Mouse (Mus musculus) kidney, postnatal 25 days (tissue): ENCODE results near the gene Bckdk.
"Not testable (repeated sequence)": the region's sequence is repeated elsewhere in the genome, so short reads cannot be mapped to it uniquely, and the experiment has no call there.

Source experiments
- DNase-seq, 2 experiments: peaks; one replicate each; pipeline ENCODE4 v3.0.0; 2021; ENCODE audit warnings: mixed read lengths in 2 of 2

The Bckdk gene

GRCm38 (mm10) chr7:127903971-127904796 is at the start of gene Bckdk:
Gene Bckdk (plus strand): TSS chr7:127904082.
- peak; percentile 80 to 90 for DNase-seq

GRCm38 (mm10) chr7:127858258-127858657 is 45.6 kb upstream of the Bckdk start:
- DNase-seq, result peak in 1 of 2 experiments; percentile 11

GRCm38 (mm10) chr7:127866434-127866833 is 37.4 kb upstream of the Bckdk start:
- no peak for DNase-seq

- DNase-seq, result no peak
These were observed 36.2 kb upstream of the Bckdk start for GRCm38 (mm10) chr7:127867641-127868040.

- DNase-seq, result no peak
These were observed 34.6 kb upstream of the Bckdk start for GRCm38 (mm10) chr7:127869149-127869810.

- DNase-seq, result no peak
These were observed 33.6 kb upstream of the Bckdk start for GRCm38 (mm10) chr7:127870136-127870821.

GRCm38 (mm10) chr7:127874812-127875626 is 28.9 kb upstream of the Bckdk start:
- DNase-seq, result no peak

- DNase-seq, result peak; percentile 91 to 96
These were observed 28.3 kb upstream of the Bckdk start for GRCm38 (mm10) chr7:127875627-127876001.

- DNase-seq, result peak; percentile 78 to 90
These were observed 27.8 kb upstream of the Bckdk start, which contains the start of gene Zfp646 for GRCm38 (mm10) chr7:127876041-127876466. Gene Zfp646 (plus strand): TSS chr7:127876221.

GRCm38 (mm10) chr7:127876467-127877348 is 27.2 kb upstream of the Bckdk start, which contains the start of gene Zfp668:
Gene Zfp668 (minus strand): TSS chr7:127876828.
- peak; percentile 93 to 95 for DNase-seq

GRCm38 (mm10) chr7:127879301-127879700 is 24.6 kb upstream of the Bckdk start:
- peak in 1 of 2 experiments; percentile 19 for DNase-seq

GRCm38 (mm10) chr7:127880431-127880830 is 23.5 kb upstream of the Bckdk start:
- peak in 1 of 2 experiments; percentile 27 for DNase-seq

GRCm38 (mm10) chr7:127885951-127886350 is 17.9 kb upstream of the Bckdk start:
- DNase-seq, result peak; percentile 37 to 65

GRCm38 (mm10) chr7:127886551-127886950 is 17.3 kb upstream of the Bckdk start:
- DNase-seq, result peak in 1 of 2 experiments; percentile 21

GRCm38 (mm10) chr7:127887191-127887590 is 16.7 kb upstream of the Bckdk start:
- peak in 1 of 2 experiments; percentile 19 for DNase-seq

GRCm38 (mm10) chr7:127887781-127888180 is 16.1 kb upstream of the Bckdk start:
- DNase-seq, result peak in 1 of 2 experiments; percentile 14

GRCm38 (mm10) chr7:127888821-127889220 is 15.1 kb upstream of the Bckdk start:
- peak in 1 of 2 experiments; percentile 31 for DNase-seq

GRCm38 (mm10) chr7:127890798-127891197 is 13.1 kb upstream of the Bckdk start, which contains the start of gene Prss53:
Gene Prss53 (minus strand): TSS chr7:127890970.
- peak; percentile 84 to 92 for DNase-seq

- peak in 1 of 2 experiments; percentile 27 for DNase-seq
These were observed 9.4 kb upstream of the Bckdk start for GRCm38 (mm10) chr7:127894480-127894879.

- peak; percentile 98 to 99 for DNase-seq
These were observed 8.4 kb upstream of the Bckdk start, which contains the start of the genes Gm21974 and Vkorc1 for GRCm38 (mm10) chr7:127895442-127895841. Gene Gm21974 (minus strand): TSS chr7:127895454. Gene Vkorc1 (minus strand): TSS chr7:127895617.

- not testable (repeated sequence) for DNase-seq
These were observed 8.0 kb upstream of the Bckdk start for GRCm38 (mm10) chr7:127895891-127896290.
